Mouse (Mus musculus) ES-E14 (cell line): Measurements from ENCODE around the gene Scgb3a1. TPM values are rescaled to one million over a fixed set of nuclear protein-coding genes. Genes with fewer than 3 reads are reported as not detected.

ENCODE experiments used
- DNase-seq: peaks from one replicate; pipeline ENCODE4 v3.0.0-alpha.2; 2013; ENCODE audit warnings: low read depth, low spot score
- H3K27ac ChIP-seq: 2 replicates; pipeline ENCODE4 v1.5.1; 2012; ENCODE audit warnings: low read depth, mild to moderate bottlenecking, low read length, moderate library complexity, mixed read lengths; ENCODE audit not compliant: poor library complexity, insufficient read depth, severe bottlenecking
- H3K36me3 ChIP-seq: 2 replicates; pipeline ENCODE4 v1.6.1; 2012; ENCODE audit warnings: mild to moderate bottlenecking, low read length, moderate library complexity, mixed read lengths; ENCODE audit not compliant: control insufficient read depth, poor library complexity, insufficient read depth, severe bottlenecking
- H3K4me1 ChIP-seq, 2 experiments: fragments of 150-350 bp in 1 of 2; sonication (generic) in 1 of 2; 2 replicates each; pipeline ENCODE4 v1.6.1; 2012; ENCODE audit warnings: low read length in 2 of 2, mild to moderate bottlenecking in 1 of 2, mixed read lengths in 1 of 2; ENCODE audit not compliant: control insufficient read depth in 2 of 2, insufficient read depth in 2 of 2, poor library complexity in 1 of 2
- H3K4me3 ChIP-seq, 2 experiments: fragments of 150-350 bp in 1 of 2; sonication (generic) in 1 of 2; 2 replicates each; pipeline ENCODE4 v1.5.1; 2012; ENCODE audit warnings: low read length in 2 of 2, low read depth in 1 of 2, mild to moderate bottlenecking in 1 of 2, mixed read lengths in 1 of 2; ENCODE audit not compliant: insufficient read depth in 1 of 2, poor library complexity in 1 of 2, severe bottlenecking in 1 of 2
- H3K9ac ChIP-seq: 2 replicates; pipeline ENCODE4 v1.6.1; 2012; ENCODE audit warnings: low read depth, mild to moderate bottlenecking, low read length, mixed read lengths; ENCODE audit not compliant: poor library complexity, insufficient read depth, severe bottlenecking
- H3K9me3 ChIP-seq: fragments of 150-350 bp; sonication (generic); 2 replicates; pipeline ENCODE4 v1.6.1; 2012; ENCODE audit warnings: low read depth, mild to moderate bottlenecking, low read length; ENCODE audit not compliant: control insufficient read depth, insufficient read depth
- CHD2 ChIP-seq: IDR thresholded peaks from 2 replicates; pipeline ENCODE4 v1.6.1; 2014; ENCODE audit warnings: mild to moderate bottlenecking, low read depth, low read length, inconsistent platforms
- HCFC1 ChIP-seq: IDR thresholded peaks from 2 replicates; pipeline ENCODE4 v1.6.1; 2012; ENCODE audit warnings: low read length, inconsistent platforms, borderline replicate concordance; ENCODE audit not compliant: insufficient read depth
- MAFK ChIP-seq: IDR thresholded peaks from 2 replicates; pipeline ENCODE4 v1.6.1; 2014; ENCODE audit warnings: mild to moderate bottlenecking, low read depth, low read length, inconsistent platforms; ENCODE audit not compliant: insufficient read depth
- ZC3H11A ChIP-seq: IDR thresholded peaks from 2 replicates; pipeline ENCODE4 v1.6.1; 2012; ENCODE audit warnings: low read depth, mild to moderate bottlenecking, inconsistent platforms, low read length, borderline replicate concordance
- ZNF384 ChIP-seq: IDR thresholded peaks from 2 replicates; pipeline ENCODE4 v1.6.1; 2012; ENCODE audit warnings: low read depth, low read length, inconsistent platforms
- in situ Hi-C, 2 experiments: fragments of 600-800 bp; cut with MboI; formaldehyde crosslinking; loops; one replicate each; pipeline ENCODE4 v1.15.1; 2025; ENCODE audit warnings: low sequenced_read_pairs in 2 of 2, inconsistent platforms in 1 of 2; ENCODE audit not compliant: unreplicated experiment in 2 of 2
- total RNA-seq: library from RNA; depleted of rRNA; stranded (reverse); fragments of 300-350 nt; gene quantifications from 2 replicates; pipeline ENCODE4 v1.2.3, GENCODE M21; 2012

Scgb3a1 gene
- total RNA-seq, 1 experiment = 1.6 TPM

GRCm38 (mm10) chr11:49697779-49698178 lies 34.4 kb downstream of the Scgb3a1 start:
- no peaks in the 10 kb centered on the region for H3K9me3 ChIP-seq

GRCm38 (mm10) chr11:49699079-49699478 lies 35.7 kb downstream of the Scgb3a1 start:
- Histone ChIP-seq H3K4me1 (peaks cover 2% of the 10 kb centered on the region in 2 experiments; a peak in 1 of 4 replicates), H3K36me3 (peaks cover 8% of the 10 kb centered on the region), H3K9me3 (no peaks in the 10 kb centered on the region), H3K4me3 (no peak overlapping the region), H3K27ac (no peak overlapping the region), H3K9ac (no peak overlapping the region)
- no peak for DNase-seq
- TF ChIP-seq MAFK (no peak), HCFC1 (no peak), CHD2 (no peak)
- in situ Hi-C loops = no loop called here

More at GRCm38 (mm10) chr11:49697779-49698178, 34.4 kb downstream of the Scgb3a1 start:
- DNase-seq = no peak
- in situ Hi-C loops = no loop called here
- Histone ChIP-seq H3K4me1 (peaks cover 2% of the 10 kb centered on the region in 2 experiments; a peak in 1 of 4 replicates), H3K27ac (no peak overlapping the region), H3K9ac (no peak overlapping the region), H3K36me3 (peaks cover 8% of the 10 kb centered on the region), H3K4me3 (no peak overlapping the region)
- TF ChIP-seq ZNF384 (no peak), ZC3H11A (no peak), MAFK (no peak), HCFC1 (no peak), CHD2 (no peak)

- Histone ChIP-seq H3K9ac (no peak overlapping the region), H3K4me1 (0 out of 4 replicates have a peak, but pooled peaks cover 0 to 2% of the 10 kb centered on the region in 2 experiments), H3K4me3 (no peak overlapping the region), H3K27ac (no peak overlapping the region), H3K9me3 (no peaks in the 10 kb centered on the region), H3K36me3 (peaks cover 5% of the 10 kb centered on the region)
- in situ Hi-C loops = no loop called here
- no peak for DNase-seq
- TF ChIP-seq ZNF384 (no peak), ZC3H11A (no peak), HCFC1 (no peak), MAFK (no peak), CHD2 (no peak)
Observed at GRCm38 (mm10) chr11:49702014-49702413, 38.6 kb downstream of the Scgb3a1 start.

- no peak for TF ChIP-seq CHD2
- peaks cover 5% of the 10 kb centered on the region for H3K36me3 ChIP-seq
- no peak overlapping the region for H3K9ac ChIP-seq
- no peak overlapping the region for H3K4me3 ChIP-seq
- H3K4me1 ChIP-seq = 0 out of 4 replicates have a peak, but pooled peaks cover 0 to 2% of the 10 kb centered on the region in 2 experiments
- no peak overlapping the region for H3K27ac ChIP-seq
- no peak for DNase-seq
- no peaks in the 10 kb centered on the region for H3K9me3 ChIP-seq
- in situ Hi-C loops = no loop called here
Observed at GRCm38 (mm10) chr11:49704804-49705203, 41.4 kb downstream of the Scgb3a1 start.

GRCm38 (mm10) chr11:49707834-49708233 lies 44.4 kb downstream of the Scgb3a1 start:
- in situ Hi-C loops = no loop called here
- H3K27ac ChIP-seq = no peak overlapping the region
- H3K9me3 ChIP-seq = no peaks in the 10 kb centered on the region
- TF ChIP-seq ZC3H11A (no peak), HCFC1 (no peak)
- peaks cover 2 to 6% of the 10 kb centered on the region in 2 experiments; a peak in 1 of 4 replicates for H3K4me1 ChIP-seq
- H3K9ac ChIP-seq = no peak overlapping the region
- no peak overlapping the region for H3K4me3 ChIP-seq
- no peak for DNase-seq
- H3K36me3 ChIP-seq = peaks cover 2% of the 10 kb centered on the region; the same call in 1 of the 2 replicates
